Mouse (Mus musculus) E14TG2a.4 (cell line): Measurements from ENCODE around the gene Hoxa5.

ENCODE experiments used
- CTCF ChIP-seq: conservative IDR thresholded peaks from 2 replicates; pipeline ENCODE4 v1.5.1; 2014; ENCODE audit warnings: low read length
- NANOG ChIP-seq: IDR thresholded peaks from 2 replicates; pipeline ENCODE4 v1.6.1; 2014; ENCODE audit warnings: borderline replicate concordance, low read length, mixed read lengths
- POU5F1 ChIP-seq: IDR thresholded peaks from 2 replicates; pipeline ENCODE4 v1.6.1; 2014; ENCODE audit warnings: low read length, borderline replicate concordance

DNA sequence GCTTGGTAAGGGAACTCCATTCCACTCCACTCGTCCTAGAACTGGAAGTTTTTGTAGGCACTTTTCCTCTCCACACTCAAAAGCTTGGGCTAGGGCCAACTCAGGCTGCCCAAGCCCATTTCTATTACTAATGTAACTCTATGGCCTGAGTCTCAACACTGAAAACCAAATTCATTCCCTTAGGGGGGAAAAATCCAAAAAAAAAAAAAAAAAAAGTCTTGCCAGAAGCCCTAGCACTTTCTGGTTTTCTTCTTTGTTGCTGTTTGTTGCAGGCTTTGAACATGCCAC lies 42.4 kb downstream of the Hoxa5 start:
- TF ChIP-seq CTCF (no peak), NANOG (no peak), POU5F1 (no peak)
